In genomic region chr10:82761037-82761811, GRCm38 (mm10) we compare ENCODE assay signal across 9 mouse cellular contexts. TPM values are rescaled to one million over a fixed set of nuclear protein-coding genes. Genes with fewer than 3 reads are reported as not detected.
DNase-seq lines count a peak whose midpoint lies in the region; ATAC-seq and TF ChIP-seq lines count a peak whose summit lies in the region.
"Had no signal": no experiment of that assay in that cellular context is flagged by ENCODE, and none has a peak within 500 bp of the region (broad histone marks: within the 10 kb centered on the region; RNA-seq: fewer than 3 reads in every experiment).

No protein-coding gene starts in this region.

- 0 out of 2 replicates have a peak overlapping the region, but pooled peaks have one; percentile 2 for H3K4me3 ChIP-seq in kidney, embryonic 15.5 days (replicated peaks)
- no peak overlapping the region for H3K4me3 ChIP-seq in kidney, embryonic 14.5 days (ENCODE audit: low read length)
- H3K4me3 ChIP-seq in cerebellum, adult 2 months (replicated peaks; ENCODE audit: insufficient read depth, low read depth, low read length) = peak overlapping the region; percentile 10
- H3K4me3 ChIP-seq in forebrain, embryonic 13.5 days = peak overlapping the region; percentile 20
- no peak overlapping the region for H3K4me3 ChIP-seq in liver, embryonic 11.5 days (ENCODE audit: low read depth, low read length)
- H3K4me3 ChIP-seq in kidney, adult 2 months (ENCODE audit: insufficient read depth, low read depth, low read length) = no peak overlapping the region

- H3K4me2 ChIP-seq in kidney, embryonic 15.5 days = no peak overlapping the region
- H3K4me2 ChIP-seq in kidney, embryonic 14.5 days (replicated peaks; ENCODE audit: low read depth, low read length) = no peak overlapping the region; the same call in 1 of the 2 replicates
- peak overlapping the region; percentile 78 for H3K4me2 ChIP-seq in forebrain, embryonic 13.5 days
- peak overlapping the region; percentile 8 for H3K4me2 ChIP-seq in liver, embryonic 11.5 days

- 0 out of 2 replicates have a peak overlapping the region, but pooled peaks have one; percentile 24 for H3K9ac ChIP-seq in kidney, embryonic 15.5 days
- H3K9ac ChIP-seq in kidney, embryonic 14.5 days (ENCODE audit: low read depth, low read length) = no peak overlapping the region
- peak overlapping the region; percentile 60 for H3K9ac ChIP-seq in forebrain, embryonic 13.5 days
- H3K9ac ChIP-seq in liver, embryonic 11.5 days (ENCODE audit: low read depth, low read length) = peak overlapping the region; percentile 17; the same call in 1 of the 2 replicates

- no peaks in the 10 kb centered on the region for H3K9me3 ChIP-seq in kidney, embryonic 15.5 days (replicated peaks)
- no peaks in the 10 kb centered on the region for H3K9me3 ChIP-seq in kidney, embryonic 14.5 days (ENCODE audit: control insufficient read depth, low read length)
- no peaks in the 10 kb centered on the region for H3K9me3 ChIP-seq in forebrain, embryonic 13.5 days (replicated peaks)
- H3K9me3 ChIP-seq in liver, embryonic 11.5 days (ENCODE audit: control insufficient read depth, low read length) = no peaks in the 10 kb centered on the region

- peaks cover 51% of the 10 kb centered on the region for H3K36me3 ChIP-seq in kidney, embryonic 15.5 days
- peaks cover 46% of the 10 kb centered on the region for H3K36me3 ChIP-seq in kidney, embryonic 14.5 days (ENCODE audit: control insufficient read depth, insufficient read depth, low read length)
- peaks cover 50% of the 10 kb centered on the region for H3K36me3 ChIP-seq in forebrain, embryonic 13.5 days (ENCODE audit: poor library complexity, severe bottlenecking)
- H3K36me3 ChIP-seq in liver, embryonic 11.5 days (ENCODE audit: control insufficient read depth, insufficient read depth, low read length) = peaks cover 20% of the 10 kb centered on the region
- H3K36me3 ChIP-seq in kidney, adult 2 months (ENCODE audit: control insufficient read depth, insufficient read depth, low read length) = no peaks in the 10 kb centered on the region

- H3K4me1 ChIP-seq in kidney, embryonic 15.5 days = peaks cover 30% of the 10 kb centered on the region
- H3K4me1 ChIP-seq in kidney, embryonic 14.5 days (ENCODE audit: control insufficient read depth, insufficient read depth, low read length) = peaks cover 23% of the 10 kb centered on the region
- H3K4me1 ChIP-seq in cerebellum, adult 2 months (ENCODE audit: control insufficient read depth, insufficient read depth, low read length) = peaks cover 23% of the 10 kb centered on the region
- H3K4me1 ChIP-seq in forebrain, embryonic 13.5 days = peaks cover 63% of the 10 kb centered on the region
- H3K4me1 ChIP-seq in liver, embryonic 11.5 days (replicated peaks; ENCODE audit: control insufficient read depth, insufficient read depth, low read length) = peaks cover 33% of the 10 kb centered on the region
- H3K4me1 ChIP-seq in kidney, adult 2 months (ENCODE audit: control insufficient read depth, insufficient read depth, low read length) = peaks cover 6% of the 10 kb centered on the region; the same call in 1 of the 2 replicates

- H3K27ac ChIP-seq in kidney, embryonic 15.5 days = no peak overlapping the region
- H3K27ac ChIP-seq in kidney, embryonic 14.5 days (ENCODE audit: low read depth, low read length) = no peak overlapping the region
- no peak overlapping the region for H3K27ac ChIP-seq in cerebellum, adult 2 months (ENCODE audit: insufficient read depth, low read length)
- H3K27ac ChIP-seq in forebrain, embryonic 13.5 days = peak overlapping the region; percentile 25; the same call in 1 of the 2 replicates
- H3K27ac ChIP-seq in liver, embryonic 11.5 days (ENCODE audit: low read depth, low read length) = no peak overlapping the region
- no peak overlapping the region for H3K27ac ChIP-seq in kidney, adult 2 months (ENCODE audit: insufficient read depth, low read depth, low read length)

- WGBS in kidney, embryonic 15.5 days = 83% methylated on average over 9 of the region's 9 CpGs
- 86% methylated on average over 9 of the region's 9 CpGs for WGBS in kidney, embryonic 14.5 days
- 10% methylated on average over 9 of the region's 9 CpGs for WGBS in cerebellum, adult 2 months
- WGBS in forebrain, embryonic 13.5 days = 68% methylated on average over 9 of the region's 9 CpGs
- WGBS in liver, embryonic 11.5 days = 82% methylated on average over 9 of the region's 9 CpGs
- 71% methylated on average over 9 of the region's 9 CpGs for WGBS in kidney, adult 2 months

- TF ChIP-seq CTCF in cerebellum, adult 2 months (IDR thresholded peaks at IDR 0.05; ENCODE audit: borderline replicate concordance, insufficient read depth, low read depth, low read length) = no peak
- TF ChIP-seq CTCF in kidney, adult 2 months (conservative IDR thresholded peaks at IDR 0.05; ENCODE audit: insufficient read depth, insufficient read length, low read depth, low read length) = no peak

- no peak for TF ChIP-seq POLR2A in cerebellum, adult 2 months (IDR thresholded peaks at IDR 0.05; ENCODE audit: borderline replicate concordance, insufficient read depth, low read length)
- no peak for TF ChIP-seq POLR2A in kidney, adult 2 months (IDR thresholded peaks at IDR 0.05; ENCODE audit: low read depth, low read length)

- no peak for ATAC-seq in kidney, embryonic 15.5 days (replicated peaks; ENCODE audit: low FRiP score)
- ATAC-seq in kidney, embryonic 14.5 days (ENCODE audit: low FRiP score, low TSS enrichment) = no peak
- ATAC-seq in forebrain, embryonic 13.5 days = no peak
- ATAC-seq in liver, embryonic 11.5 days (replicated peaks; ENCODE audit: low FRiP score) = no peak

- peak; percentile 54 to 74 for DNase-seq in cerebellum, adult 2 months
- DNase-seq in liver, embryonic 11.5 days (ENCODE audit: low spot score) = no peak
- DNase-seq in embryo, embryonic 10 days (ENCODE audit: low spot score) = no peak
- DNase-seq in kidney, adult 2 months = no peak
- no peak for DNase-seq in testis, postnatal 14 days (ENCODE audit: low spot score)
- DNase-seq: kidney, postnatal 4 days had no signal

- H3K27me3 ChIP-seq in kidney, embryonic 15.5 days = no peaks in the 10 kb centered on the region
- no peaks in the 10 kb centered on the region for H3K27me3 ChIP-seq in kidney, embryonic 14.5 days (ENCODE audit: control insufficient read depth, insufficient read depth, low read length)
- no peaks in the 10 kb centered on the region for H3K27me3 ChIP-seq in cerebellum, adult 2 months (ENCODE audit: control insufficient read depth, insufficient read depth, low read length)
- H3K27me3 ChIP-seq in forebrain, embryonic 13.5 days = no peaks in the 10 kb centered on the region
- H3K27me3 ChIP-seq in liver, embryonic 11.5 days (replicated peaks; ENCODE audit: control insufficient read depth, insufficient read depth, low read length) = no peaks in the 10 kb centered on the region
- no peaks in the 10 kb centered on the region for H3K27me3 ChIP-seq in kidney, adult 2 months (replicated peaks; ENCODE audit: control insufficient read depth, insufficient read depth, low read length)

RNA-seq across cellular contexts. Expression of gene Nfyb, which starts 2.7 kb away (rescaled TPM):
- polyA plus RNA-seq in kidney, embryonic 15.5 days (2015; fragmentation: Nextera tagmentation; extraction: Ambion mirVana) = 47.7 and 48.9 TPM in 2 replicates
- 54.7 and 55.0 TPM in 2 replicates for polyA plus RNA-seq in kidney, embryonic 14.5 days (2014; fragmentation: Nextera tagmentation; extraction: Ambion mirVana)
- polyA plus RNA-seq in cerebellum, adult 2 months (2012; rRNA removed) = 28.7 and 31.8 TPM in 2 replicates
- 65.3 and 68.9 TPM in 2 replicates for polyA plus RNA-seq in forebrain, embryonic 13.5 days (2015; fragmentation: Nextera tagmentation; extraction: Ambion mirVana)
- 47.6 and 50.4 TPM in 2 replicates for polyA plus RNA-seq in liver, embryonic 11.5 days (2014; fragmentation: Nextera tagmentation; extraction: Ambion mirVana)
- 9.1 and 10.1 TPM in 2 replicates for polyA plus RNA-seq in kidney, adult 2 months (2012; rRNA removed)

Comparison
In these comparisons a context has a peak if more than half of its experiments do, and no peak if none do; other contexts are left out.
1. H3K4me3 ChIP-seq: peak in kidney, embryonic 15.5 days (single experiment), cerebellum, adult 2 months (single experiment) and forebrain, embryonic 13.5 days (single experiment); none in kidney, embryonic 14.5 days (single experiment), liver, embryonic 11.5 days (single experiment) and kidney, adult 2 months (single experiment).
2. H3K4me2 ChIP-seq: peak in forebrain, embryonic 13.5 days (single experiment) and liver, embryonic 11.5 days (single experiment); none in kidney, embryonic 15.5 days (single experiment) and kidney, embryonic 14.5 days (single experiment).
3. DNase-seq: peak in cerebellum, adult 2 months (2 of 2); none in liver, embryonic 11.5 days (single experiment), embryo, embryonic 10 days (single experiment), kidney, adult 2 months (single experiment) and testis, postnatal 14 days (single experiment).